Mouse (Mus musculus) layer of hippocampus, postnatal 14 days (tissue): ENCODE measurements around the gene Dok7. TPM values are rescaled to one million over a fixed set of nuclear protein-coding genes. Genes with fewer than 3 reads are reported as not detected.

ENCODE experiments used
- DNase-seq, 2 experiments: peaks; one replicate each; pipeline ENCODE4 v3.0.0; 2021 to 2022; ENCODE audit warnings: low spot score in 2 of 2, mixed read lengths in 1 of 2
- microRNA-seq, 2 experiments: library from miRNA; unstranded; fragments of <30 nt; microRNA quantifications; one replicate each; pipeline ENCODE4 v1.2.0; 2021
- total RNA-seq, 2 experiments: library from RNA; stranded (reverse); gene quantifications; 2 replicates each; pipeline ENCODE4 v1.2.3; 2021

Dok7 gene
- total RNA-seq, 2 experiments from 2014 or later: 20.1 to 25.0 TPM

- DNase-seq: no peak
These were observed 49.3 kb downstream of the Dok7 start for GRCm38 (mm10) chr5:35105922-35106298.

- no peak for DNase-seq
These were observed 55.9 kb downstream of the Dok7 start for GRCm38 (mm10) chr5:35112444-35112843.

- no peak for DNase-seq
These were observed 59.4 kb downstream of the Dok7 start for GRCm38 (mm10) chr5:35116002-35116401.

- DNase-seq: no peak
These were observed 61.1 kb downstream of the Dok7 start for GRCm38 (mm10) chr5:35117633-35118032.

GRCm38 (mm10) chr5:35118418-35118817 lies 61.9 kb downstream of the Dok7 start:
- no peak for DNase-seq

GRCm38 (mm10) chr5:35120024-35120423 lies 63.5 kb downstream of the Dok7 start:
- DNase-seq: peak in 1 of 2 experiments; percentile 49

- DNase-seq: peak; percentile 72 to 88
These were observed 72.6 kb downstream of the Dok7 start for GRCm38 (mm10) chr5:35129208-35129607.

GRCm38 (mm10) chr5:35129767-35130191 lies 73.2 kb downstream of the Dok7 start:
- peak; percentile 63 to 73 for DNase-seq

GRCm38 (mm10) chr5:35131237-35131636 lies 74.7 kb downstream of the Dok7 start:
- no peak for DNase-seq

- DNase-seq: peak; percentile 89 to 92
These were observed 75.2 kb downstream of the Dok7 start for GRCm38 (mm10) chr5:35131773-35132172.

- no peak for DNase-seq
These were observed 75.9 kb downstream of the Dok7 start for GRCm38 (mm10) chr5:35132278-35132980.

- no peak for DNase-seq
These were observed 76.9 kb downstream of the Dok7 start for GRCm38 (mm10) chr5:35133468-35133867.

GRCm38 (mm10) chr5:35134286-35134685 lies 77.7 kb downstream of the Dok7 start:
- DNase-seq: no peak

GRCm38 (mm10) chr5:35135903-35136302 lies 79.3 kb downstream of the Dok7 start:
- DNase-seq: no peak

Small RNAs within 50 kb of the gene (microRNA-seq; reads per million reads assigned to microRNA genes)
- 13.9 to 21.0 reads per million in 2 experiments for gene Mir3097

Other genes with a start within 250 kb of the Dok7 start
- gene Msantd1, start 148.8 kb upstream of the Dok7 start, total RNA-seq: 1 to 10 TPM; 8.5 to 9.4 TPM
- 10 to 100 TPM; 44.3 to 50.3 TPM for gene Rgs12, start 107.3 kb upstream of the Dok7 start, total RNA-seq
- gene Hgfac, start 15.3 kb upstream of the Dok7 start, total RNA-seq: 1 to 10 TPM in 1 of 2 experiments, under 1 TPM in 1; 0.81 to 1.5 TPM
- 100 to 1,000 TPM; 129 to 130 TPM for gene Lrpap1, start 49.0 kb downstream of the Dok7 start, total RNA-seq
- 10 to 100 TPM; 17.3 to 18.8 TPM for gene Adra2c, start 221.6 kb downstream of the Dok7 start, total RNA-seq